Mouse (Mus musculus) kidney, postnatal 10 days (tissue): ENCODE measurements around the gene Wasl.

ENCODE experiments used
- DNase-seq: peaks from one replicate; pipeline ENCODE4 v3.0.0; 2021; ENCODE audit warnings: mixed read lengths

The Wasl gene

GRCm38 (mm10) chr6:24601668-24602067 lies 63.1 kb downstream of the Wasl start:
- no peak for DNase-seq

GRCm38 (mm10) chr6:24600726-24601125 lies 64.1 kb downstream of the Wasl start:
- no peak for DNase-seq

GRCm38 (mm10) chr6:24600134-24600533 lies 64.7 kb downstream of the Wasl start:
- no peak for DNase-seq

GRCm38 (mm10) chr6:24599639-24600038 lies 65.2 kb downstream of the Wasl start:
- no peak for DNase-seq

- DNase-seq: no peak
Observed at GRCm38 (mm10) chr6:24599179-24599578, 65.6 kb downstream of the Wasl start.

- DNase-seq: no peak
Observed at GRCm38 (mm10) chr6:24597500-24597899, 67.3 kb downstream of the Wasl start, which contains the start of gene Lmod2. Gene Lmod2, plus strand, starts transcription at chr6:24597762.

GRCm38 (mm10) chr6:24591525-24592218 lies 73.1 kb downstream of the Wasl start:
- DNase-seq: no peak

- DNase-seq: no peak
Observed at GRCm38 (mm10) chr6:24590282-24590681, 74.5 kb downstream of the Wasl start.

GRCm38 (mm10) chr6:24586885-24587284 lies 77.9 kb downstream of the Wasl start:
- DNase-seq: peak; percentile 77

- DNase-seq: peak; percentile 46
Observed at GRCm38 (mm10) chr6:24585431-24586310, 79.1 kb downstream of the Wasl start.

- no peak for DNase-seq
Observed at GRCm38 (mm10) chr6:24583456-24583855, 81.4 kb downstream of the Wasl start.

GRCm38 (mm10) chr6:24573319-24573718 lies 91.5 kb downstream of the Wasl start:
- no peak for DNase-seq

- no peak for DNase-seq
Observed at GRCm38 (mm10) chr6:24572431-24572830, 92.4 kb downstream of the Wasl start.

GRCm38 (mm10) chr6:24571126-24571525 lies 93.7 kb downstream of the Wasl start:
- peak; percentile 32 for DNase-seq

- no peak for DNase-seq
Observed at GRCm38 (mm10) chr6:24570278-24570677, 94.5 kb downstream of the Wasl start.

GRCm38 (mm10) chr6:24569711-24570110 lies 95.1 kb downstream of the Wasl start:
- DNase-seq: no peak

- no peak for DNase-seq
Observed at GRCm38 (mm10) chr6:24568963-24569362, 95.8 kb downstream of the Wasl start.

GRCm38 (mm10) chr6:24564886-24565285 lies 99.9 kb downstream of the Wasl start:
- no peak for DNase-seq

- no peak for DNase-seq
Observed at GRCm38 (mm10) chr6:24564081-24564480, 100.7 kb downstream of the Wasl start.
